Mouse (Mus musculus) right cerebral cortex, postnatal 4 days (tissue): ENCODE results near the gene Sox15.
"Not testable (repeated sequence)": the region's sequence is repeated elsewhere in the genome, so short reads cannot be mapped to it uniquely, and the experiment has no call there.

Experiments
- DNase-seq: peaks from one replicate; pipeline ENCODE4 v3.0.0-alpha.2; 2022

Gene Sox15

GRCm38 (mm10) chr11:69681314-69682208 is 26.4 kb downstream of the Sox15 start, which contains the start of gene Senp3:
Senp3 (minus strand) TSS chr11:69682084.
- DNase-seq, result peak; percentile 98

- DNase-seq, result no peak
Measured at GRCm38 (mm10) chr11:69682209-69682839, 27.2 kb downstream of the Sox15 start.

- peak; percentile 94 for DNase-seq
Measured at GRCm38 (mm10) chr11:69682840-69683533, 27.9 kb downstream of the Sox15 start.

- no peak for DNase-seq
Measured at GRCm38 (mm10) chr11:69683576-69683975, 28.5 kb downstream of the Sox15 start.

GRCm38 (mm10) chr11:69684128-69684745 is 29.1 kb downstream of the Sox15 start:
- DNase-seq, result no peak

GRCm38 (mm10) chr11:69684936-69685335 is 29.8 kb downstream of the Sox15 start:
- no peak for DNase-seq

GRCm38 (mm10) chr11:69685526-69686148 is 30.5 kb downstream of the Sox15 start, which contains the start of gene Tnfsf13:
Tnfsf13 (minus strand) TSS chr11:69685784.
- no peak for DNase-seq

- peak; percentile 65 for DNase-seq
Measured at GRCm38 (mm10) chr11:69686377-69686776, 31.3 kb downstream of the Sox15 start.

- DNase-seq, result no peak
Measured at GRCm38 (mm10) chr11:69687061-69687460, 31.9 kb downstream of the Sox15 start.

- DNase-seq, result no peak
Measured at GRCm38 (mm10) chr11:69689891-69690290, 34.8 kb downstream of the Sox15 start.

- DNase-seq, result no peak
Measured at GRCm38 (mm10) chr11:69692196-69692811, 37.2 kb downstream of the Sox15 start.

- no peak for DNase-seq
Measured at GRCm38 (mm10) chr11:69692863-69693262, 37.7 kb downstream of the Sox15 start.

- DNase-seq, result no peak
Measured at GRCm38 (mm10) chr11:69693421-69693965, 38.4 kb downstream of the Sox15 start.

- no peak for DNase-seq
Measured at GRCm38 (mm10) chr11:69695046-69695360, 39.9 kb downstream of the Sox15 start.

- DNase-seq, result peak; percentile 68
Measured at GRCm38 (mm10) chr11:69695361-69696181, 40.5 kb downstream of the Sox15 start, which contains the start of the genes Tnfsf12 and Tnfsfm13. Tnfsf12 (minus strand) TSS chr11:69695849. Tnfsfm13 (minus strand) TSS chr11:69696098.

- no peak for DNase-seq
Measured at GRCm38 (mm10) chr11:69697396-69697795, 42.3 kb downstream of the Sox15 start.

- DNase-seq, result no peak
Measured at GRCm38 (mm10) chr11:69698574-69698973, 43.5 kb downstream of the Sox15 start.

GRCm38 (mm10) chr11:69699595-69699994 is 44.5 kb downstream of the Sox15 start:
- no peak for DNase-seq

GRCm38 (mm10) chr11:69702886-69703285 is 47.8 kb downstream of the Sox15 start:
- not testable (repeated sequence) for DNase-seq

GRCm38 (mm10) chr11:69703381-69703780 is 48.3 kb downstream of the Sox15 start:
- not testable (repeated sequence) for DNase-seq
